Mouse (Mus musculus): ENCODE data around the gene Sorcs2. TPM values are rescaled to one million over a fixed set of nuclear protein-coding genes. Genes with fewer than 3 reads are reported as not detected.
A peak's percentile ranks its signal among the peaks of the same experiment; 100 is the strongest.

Gene Sorcs2
- total and polyA plus RNA-seq, 3 experiments, result 0.42 to 1.6 (median 0.46) TPM

DNA sequence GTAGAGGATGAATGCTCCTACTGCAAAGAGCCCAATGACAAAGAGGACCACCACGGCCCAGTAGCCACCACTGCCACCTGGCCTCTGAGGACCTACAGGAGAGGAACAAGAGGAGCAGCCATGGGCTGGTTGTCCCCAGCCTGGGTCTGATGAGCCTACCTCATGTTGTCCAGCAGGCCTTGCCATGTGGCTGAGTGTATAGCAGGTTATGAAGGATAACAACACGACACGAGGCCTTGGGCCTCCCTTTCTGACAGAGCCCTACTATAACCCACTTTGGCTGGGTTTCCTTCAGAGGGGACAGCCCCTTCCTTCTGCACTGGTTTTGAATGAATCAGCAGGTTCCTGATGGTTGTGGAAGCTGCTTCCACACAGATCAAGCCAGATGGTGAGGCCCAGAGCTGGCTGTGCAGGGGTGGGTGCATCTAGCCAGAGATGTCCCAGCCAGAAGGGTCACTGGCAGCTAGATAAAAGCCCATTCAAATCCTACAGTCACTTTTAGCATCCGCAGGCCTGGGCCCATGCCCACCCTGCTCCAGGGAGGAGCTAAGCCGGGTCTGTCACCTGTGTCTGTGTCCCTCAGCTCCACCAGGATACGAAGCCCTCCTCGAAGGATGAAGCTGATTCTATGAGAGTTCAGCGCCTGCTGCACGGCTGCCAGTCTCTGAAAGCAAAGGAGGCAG lies 373.8 kb downstream of the Sorcs2 start:
- peak; percentile 56; the same call in 1 of the 2 replicates for TF ChIP-seq ETS1 (conservative IDR thresholded peaks at IDR 0.05; ENCODE audit: low read depth, low read length)
- peak; percentile 59; the same call in 1 of the 2 replicates for TF ChIP-seq EP300 (IDR thresholded peaks at IDR 0.05; ENCODE audit: low read length)
- TF ChIP-seq IRF4 (IDR thresholded peaks at IDR 0.05; ENCODE audit: low read depth, low read length), result peak; percentile 51
- no peak for TF ChIP-seq ZMIZ1 (IDR thresholded peaks at IDR 0.05; ENCODE audit: low read depth, low read length)
- no peak for TF ChIP-seq MEF2A (IDR thresholded peaks at IDR 0.05; ENCODE audit: borderline replicate concordance, low read depth, low read length)
- peak; percentile 32; the same call in 1 of the 2 replicates for TF ChIP-seq SIN3A (IDR thresholded peaks at IDR 0.05; ENCODE audit: low read length)
- peak; percentile 72; the same call in 1 of the 2 replicates for TF ChIP-seq UBTF (IDR thresholded peaks at IDR 0.05; ENCODE audit: low read depth, low read length)
- TF ChIP-seq MAX (IDR thresholded peaks at IDR 0.05; ENCODE audit: low read length), result peak; percentile 79
- no peak for TF ChIP-seq E2F4 (IDR thresholded peaks at IDR 0.05; ENCODE audit: insufficient replicate concordance, low read depth, low read length)
- no peak for TF ChIP-seq USF2 (conservative IDR thresholded peaks at IDR 0.05; ENCODE audit: low read depth, low read length)
- TF ChIP-seq PAX5 (IDR thresholded peaks at IDR 0.05; ENCODE audit: low read length), result no peak
- TF ChIP-seq POLR2AphosphoS2 (IDR thresholded peaks at IDR 0.05; ENCODE audit: low read depth, low read length), result no peak
- no peak for TF ChIP-seq ZC3H11A (IDR thresholded peaks at IDR 0.05; ENCODE audit: low read depth, low read length)
- no peak for TF ChIP-seq RAD21 (IDR thresholded peaks at IDR 0.05; ENCODE audit: low read depth, low read length)
- TF ChIP-seq MAFK (IDR thresholded peaks at IDR 0.05; ENCODE audit: insufficient replicate concordance, low read length), result peak; percentile 73
- peak; percentile 73 for TF ChIP-seq MXI1 (IDR thresholded peaks at IDR 0.05; ENCODE audit: low read depth, low read length)
- TF ChIP-seq HCFC1 (IDR thresholded peaks at IDR 0.05; ENCODE audit: low read depth, low read length), result peak; percentile 11; the same call in 1 of the 2 replicates
- TF ChIP-seq MYC (IDR thresholded peaks at IDR 0.05; ENCODE audit: low read depth, low read length), result peak; percentile 87
- TF ChIP-seq GABPA (IDR thresholded peaks at IDR 0.05; ENCODE audit: insufficient replicate concordance, low read depth, low read length), result no peak
- no peak for TF ChIP-seq MAZ (IDR thresholded peaks at IDR 0.05; ENCODE audit: low read depth, low read length)
- TF ChIP-seq TCF12 (IDR thresholded peaks at IDR 0.05; ENCODE audit: low read depth, low read length), result peak; percentile 57; the same call in 1 of the 2 replicates
- no peak for TF ChIP-seq CTCF (conservative IDR thresholded peaks at IDR 0.05 in 1 of 2, IDR thresholded peaks at IDR 0.05 in 1 of 2; ENCODE audit: low read depth in 2 of 2, low read length in 2 of 2)
- no peak; the same call in 1 of the 2 replicates for TF ChIP-seq POLR2A (IDR thresholded peaks at IDR 0.05; ENCODE audit: low read depth, low read length)
- no peak for TF ChIP-seq JUND (conservative IDR thresholded peaks at IDR 0.05; ENCODE audit: low read depth, low read length)
- TF ChIP-seq BHLHE40 (IDR thresholded peaks at IDR 0.05; ENCODE audit: low read depth, low read length), result no peak
- TF ChIP-seq NRF1 (IDR thresholded peaks at IDR 0.05; ENCODE audit: low read depth, low read length), result no peak
- TF ChIP-seq NELFE (IDR thresholded peaks at IDR 0.05; ENCODE audit: low read depth, low read length), result no peak
- TF ChIP-seq CHD1 (IDR thresholded peaks at IDR 0.05; ENCODE audit: low read depth, low read length), result no peak
- no peak for TF ChIP-seq KAT2A (IDR thresholded peaks at IDR 0.05; ENCODE audit: insufficient replicate concordance, low read length)
- TF ChIP-seq JUN (IDR thresholded peaks at IDR 0.05; ENCODE audit: insufficient read depth, low read depth, low read length), result no peak
- Histone ChIP-seq H3K27ac (ENCODE audit: insufficient read depth, low read depth) (no peak overlapping the region), H3K9me3 (replicated peaks; ENCODE audit: low read length) (no peaks in the 10 kb centered on the region), H3K9ac (ENCODE audit: insufficient read depth, low read depth) (no peak overlapping the region), H3K4me3 (replicated peaks in 1 of 3; ENCODE audit: low read depth in 2 of 3, low read length in 2 of 3, poor library complexity in 1 of 3) (peak overlapping the region in 2 of 3 experiments; percentile 6 to 27), H3K27me3 (replicated peaks) (no peaks in the 10 kb centered on the region), H3K4me1 (ENCODE audit: control insufficient read depth in 1 of 2, insufficient read depth in 2 of 2) (peaks cover 20 to 59% of the 10 kb centered on the region in 2 experiments), H3K79me2 (replicated peaks; ENCODE audit: control insufficient read depth, extremely low read depth, insufficient read depth, poor library complexity, severe bottlenecking) (no peaks in the 10 kb centered on the region), H3K36me3 (replicated peaks in 1 of 2; ENCODE audit: control insufficient read depth in 1 of 2, insufficient read depth in 1 of 2, low read length in 1 of 2) (peaks cover 0 to 16% of the 10 kb centered on the region in 2 experiments), H3K4me2 (ENCODE audit: insufficient read depth, low read depth, poor library complexity, severe bottlenecking) (0 out of 2 replicates have a peak overlapping the region, but pooled peaks have one; percentile 17)
- in situ Hi-C loops (cut with MboI; ENCODE audit: low pct_ligation_motif_present, low pct_unique_long_range_greater_than_20kb, low sequenced_read_pairs) (loop anchor here (5.0 kb wide), 1 partner anchor 37 kb away; no protein-coding TSS in a partner anchor), dilution Hi-C loops (cut with MboI; ENCODE audit: extremely low pct_ligation_motif_present, extremely low pct_unique_long_range_greater_than_20kb, low sequenced_read_pairs) (no loop called here)
- DNase-seq (ENCODE audit: extremely low read depth), result peak; percentile 82

All from CH12.LX (cell line).